ENCODE assay signal across 8 mouse cellular contexts in genomic region chr9:27728652-27729557, GRCm38 (mm10).
DNase-seq lines count a peak whose midpoint lies in the region; ATAC-seq lines count a peak whose summit lies in the region.

No protein-coding gene starts in this region.

- no peaks in the 10 kb centered on the region for H3K9me3 ChIP-seq in heart, embryonic 13.5 days
- no peaks in the 10 kb centered on the region for H3K9me3 ChIP-seq in neural tube, embryonic 12.5 days

- no peak overlapping the region for H3K4me3 ChIP-seq in heart, embryonic 13.5 days
- H3K4me3 ChIP-seq in neural tube, embryonic 12.5 days: no peak overlapping the region

- DNase-seq in heart, adult 18-20 months: no peak
- DNase-seq in brain, embryonic 18.5 days (ENCODE audit: low read depth, low spot score): peak; percentile 39
- DNase-seq in frontal cortex, postnatal 25 days (ENCODE audit: low spot score in 2 of 2): peak; percentile 55 to 74
- DNase-seq in left cerebral cortex, adult 8-10 months (ENCODE audit: low spot score in 2 of 2): peak; percentile 30 to 93
- no peak for DNase-seq in urinary bladder, adult 18-20 months (ENCODE audit: low spot score in 2 of 2)

- H3K4me1 ChIP-seq in heart, embryonic 13.5 days: peaks cover 7% of the 10 kb centered on the region
- H3K4me1 ChIP-seq in neural tube, embryonic 12.5 days: peaks cover 11% of the 10 kb centered on the region

- H3K9ac ChIP-seq in heart, embryonic 13.5 days: peak overlapping the region; percentile 12; the same call in 1 of the 2 replicates
- H3K9ac ChIP-seq in neural tube, embryonic 12.5 days: 0 out of 2 replicates have a peak overlapping the region, but pooled peaks have one; percentile 13

- H3K36me3 ChIP-seq in heart, embryonic 13.5 days: no peaks in the 10 kb centered on the region
- H3K36me3 ChIP-seq in neural tube, embryonic 12.5 days: no peaks in the 10 kb centered on the region

- WGBS in heart, embryonic 13.5 days: 10% methylated on average over 13 of the region's 13 CpGs
- WGBS in neural tube, embryonic 12.5 days: 6% methylated on average over 13 of the region's 13 CpGs

- no peak overlapping the region for H3K27ac ChIP-seq in heart, embryonic 13.5 days (replicated peaks)
- no peak overlapping the region for H3K27ac ChIP-seq in neural tube, embryonic 12.5 days

- H3K27me3 ChIP-seq in heart, embryonic 13.5 days (replicated peaks): no peaks in the 10 kb centered on the region; the same call in none of the 2 replicates
- no peaks in the 10 kb centered on the region for H3K27me3 ChIP-seq in neural tube, embryonic 12.5 days (replicated peaks)

- H3K4me2 ChIP-seq in heart, embryonic 13.5 days: peak overlapping the region; percentile 47
- H3K4me2 ChIP-seq in neural tube, embryonic 12.5 days (replicated peaks): peak overlapping the region; percentile 42

- ATAC-seq in heart, embryonic 13.5 days (ENCODE audit: extremely low read depth, insufficient number of reproducible peaks, low FRiP score, low TSS enrichment): no peak
- peak; percentile 90 for ATAC-seq in neural tube, embryonic 12.5 days (ENCODE audit: low FRiP score, low read depth)
- no peak for ATAC-seq in monocyte, adult 5-6 weeks (replicated peaks; ENCODE audit: insufficient number of reproducible peaks, low FRiP score, low TSS enrichment, poor library complexity, severe bottlenecking)

Comparison
In these comparisons a context has a peak if more than half of its experiments do, and no peak if none do; other contexts are left out.
1. DNase-seq: peak in brain, embryonic 18.5 days (single experiment), frontal cortex, postnatal 25 days (2 of 2) and left cerebral cortex, adult 8-10 months (2 of 2); none in heart, adult 18-20 months (0 of 2) and urinary bladder, adult 18-20 months (0 of 2).